Mouse (Mus musculus) mesoderm, embryonic 11.5 days (tissue): ENCODE data around the gene Vmn1r91.
"Not testable (repeated sequence)": the region's sequence is repeated elsewhere in the genome, so short reads cannot be mapped to it uniquely, and the experiment has no call there.

Experiments
- DNase-seq: peaks from one replicate; pipeline ENCODE4 v3.0.0-alpha.2; 2012; ENCODE audit warnings: low read depth, low spot score

The Vmn1r91 gene

GRCm38 (mm10) chr7:20099380-20099779 lies at the start of gene Vmn1r91:
TSS of gene Vmn1r91 (plus strand) at chr7:20099680.
- DNase-seq: not testable (repeated sequence)

- DNase-seq: not testable (repeated sequence)
Measured at GRCm38 (mm10) chr7:20064100-20064499, 35.4 kb upstream of the Vmn1r91 start.

GRCm38 (mm10) chr7:20078118-20078517 lies 21.4 kb upstream of the Vmn1r91 start:
- not testable (repeated sequence) for DNase-seq

- DNase-seq: not testable (repeated sequence)
Measured at GRCm38 (mm10) chr7:20122479-20122878, 23.0 kb downstream of the Vmn1r91 start, which contains the start of gene Gm16442. TSS of gene Gm16442 (minus strand) at chr7:20122579.

GRCm38 (mm10) chr7:20138988-20139387 lies 39.5 kb downstream of the Vmn1r91 start, which contains the start of gene Vmn1r93:
TSS of gene Vmn1r93 (minus strand) at chr7:20139088.
- not testable (repeated sequence) for DNase-seq
